Comparison of ENCODE assay signal across 9 mouse cellular contexts in genomic region chr10:67189057-67189456, GRCm38 (mm10).
DNase-seq lines count a peak whose midpoint lies in the region; ATAC-seq and TF ChIP-seq lines count a peak whose summit lies in the region.
"Had no signal": no experiment of that assay in that cellular context is flagged by ENCODE, and none has a peak within 500 bp of the region (broad histone marks: within the 10 kb centered on the region; RNA-seq: fewer than 3 reads in every experiment).

No protein-coding gene starts in this region.

- H3K36me3 ChIP-seq in liver, embryonic 11.5 days (ENCODE audit: control insufficient read depth, insufficient read depth, low read length): peaks cover 6% of the 10 kb centered on the region; the same call in 1 of the 2 replicates
- H3K36me3 ChIP-seq in embryonic facial prominence, embryonic 13.5 days: peaks cover 9% of the 10 kb centered on the region
- no peaks in the 10 kb centered on the region for H3K36me3 ChIP-seq in midbrain, embryonic 15.5 days (replicated peaks)

- peaks cover 10% of the 10 kb centered on the region for H3K4me1 ChIP-seq in cerebellum, adult 2 months (ENCODE audit: control insufficient read depth, insufficient read depth, low read length)
- peaks cover 11% of the 10 kb centered on the region for H3K4me1 ChIP-seq in liver, embryonic 11.5 days (replicated peaks; ENCODE audit: control insufficient read depth, insufficient read depth, low read length)
- peaks cover 29% of the 10 kb centered on the region for H3K4me1 ChIP-seq in embryonic facial prominence, embryonic 13.5 days
- H3K4me1 ChIP-seq in midbrain, embryonic 15.5 days: peaks cover 19% of the 10 kb centered on the region

- no peak overlapping the region for H3K27ac ChIP-seq in cerebellum, adult 2 months (ENCODE audit: insufficient read depth, low read length)
- H3K27ac ChIP-seq in liver, embryonic 11.5 days (ENCODE audit: low read depth, low read length): no peak overlapping the region
- no peak overlapping the region for H3K27ac ChIP-seq in embryonic facial prominence, embryonic 13.5 days
- H3K27ac ChIP-seq in midbrain, embryonic 15.5 days: no peak overlapping the region

- H3K9me3 ChIP-seq in liver, embryonic 11.5 days (ENCODE audit: control insufficient read depth, low read length): no peaks in the 10 kb centered on the region
- H3K9me3 ChIP-seq in embryonic facial prominence, embryonic 13.5 days: no peaks in the 10 kb centered on the region
- H3K9me3 ChIP-seq in midbrain, embryonic 15.5 days: no peaks in the 10 kb centered on the region

- no peak for DNase-seq in cerebellum, adult 2 months
- DNase-seq in cerebellum, postnatal 14 days: no peak
- no peak for DNase-seq in liver, embryonic 11.5 days (ENCODE audit: low spot score)
- no peak for DNase-seq in liver
- DNase-seq in ovary, postnatal 14 days (ENCODE audit: low spot score): no peak
- no peak for DNase-seq in testis, postnatal 14 days (ENCODE audit: low spot score)
- DNase-seq: kidney, adult 18-20 months had no signal

- H3K4me2 ChIP-seq in liver, embryonic 11.5 days: peak overlapping the region; percentile 46
- H3K4me2 ChIP-seq in embryonic facial prominence, embryonic 13.5 days: peak overlapping the region; percentile 39; the same call in 1 of the 2 replicates
- 0 out of 2 replicates have a peak overlapping the region, but pooled peaks have one; percentile 15 for H3K4me2 ChIP-seq in midbrain, embryonic 15.5 days

- no peak overlapping the region for H3K9ac ChIP-seq in liver, embryonic 11.5 days (ENCODE audit: low read depth, low read length)
- H3K9ac ChIP-seq in embryonic facial prominence, embryonic 13.5 days: peak overlapping the region; percentile 46; the same call in 1 of the 2 replicates
- no peak overlapping the region for H3K9ac ChIP-seq in midbrain, embryonic 15.5 days

- no peak for TF ChIP-seq POLR2A in cerebellum, adult 2 months (IDR thresholded peaks at IDR 0.05; ENCODE audit: borderline replicate concordance, insufficient read depth, low read length)

- no peaks in the 10 kb centered on the region for H3K27me3 ChIP-seq in cerebellum, adult 2 months (ENCODE audit: control insufficient read depth, insufficient read depth, low read length)
- H3K27me3 ChIP-seq in liver, embryonic 11.5 days (replicated peaks; ENCODE audit: control insufficient read depth, insufficient read depth, low read length): no peaks in the 10 kb centered on the region
- no peaks in the 10 kb centered on the region for H3K27me3 ChIP-seq in embryonic facial prominence, embryonic 13.5 days
- no peaks in the 10 kb centered on the region for H3K27me3 ChIP-seq in midbrain, embryonic 15.5 days (replicated peaks)

- ATAC-seq in liver, embryonic 11.5 days (replicated peaks; ENCODE audit: low FRiP score): no peak
- no peak for ATAC-seq in embryonic facial prominence, embryonic 13.5 days (ENCODE audit: insufficient number of reproducible peaks, insufficient read depth, low FRiP score, low TSS enrichment, low read depth)
- no peak for ATAC-seq in midbrain, embryonic 15.5 days (replicated peaks)

- no peak for TF ChIP-seq CTCF in cerebellum, adult 2 months (IDR thresholded peaks at IDR 0.05; ENCODE audit: borderline replicate concordance, insufficient read depth, low read depth, low read length)

- peak overlapping the region; percentile 20 for H3K4me3 ChIP-seq in cerebellum, adult 2 months (replicated peaks; ENCODE audit: insufficient read depth, low read depth, low read length)
- no peak overlapping the region for H3K4me3 ChIP-seq in liver, embryonic 11.5 days (ENCODE audit: low read depth, low read length)
- H3K4me3 ChIP-seq in embryonic facial prominence, embryonic 13.5 days: no peak overlapping the region; the same call in 1 of the 2 replicates
- no peak overlapping the region for H3K4me3 ChIP-seq in midbrain, embryonic 15.5 days
